Mouse (Mus musculus): ENCODE results near the gene Peli2.
"Not testable (repeated sequence)": the region's sequence is repeated elsewhere in the genome, so short reads cannot be mapped to it uniquely, and the experiment has no call there.

The Peli2 gene

DNA sequence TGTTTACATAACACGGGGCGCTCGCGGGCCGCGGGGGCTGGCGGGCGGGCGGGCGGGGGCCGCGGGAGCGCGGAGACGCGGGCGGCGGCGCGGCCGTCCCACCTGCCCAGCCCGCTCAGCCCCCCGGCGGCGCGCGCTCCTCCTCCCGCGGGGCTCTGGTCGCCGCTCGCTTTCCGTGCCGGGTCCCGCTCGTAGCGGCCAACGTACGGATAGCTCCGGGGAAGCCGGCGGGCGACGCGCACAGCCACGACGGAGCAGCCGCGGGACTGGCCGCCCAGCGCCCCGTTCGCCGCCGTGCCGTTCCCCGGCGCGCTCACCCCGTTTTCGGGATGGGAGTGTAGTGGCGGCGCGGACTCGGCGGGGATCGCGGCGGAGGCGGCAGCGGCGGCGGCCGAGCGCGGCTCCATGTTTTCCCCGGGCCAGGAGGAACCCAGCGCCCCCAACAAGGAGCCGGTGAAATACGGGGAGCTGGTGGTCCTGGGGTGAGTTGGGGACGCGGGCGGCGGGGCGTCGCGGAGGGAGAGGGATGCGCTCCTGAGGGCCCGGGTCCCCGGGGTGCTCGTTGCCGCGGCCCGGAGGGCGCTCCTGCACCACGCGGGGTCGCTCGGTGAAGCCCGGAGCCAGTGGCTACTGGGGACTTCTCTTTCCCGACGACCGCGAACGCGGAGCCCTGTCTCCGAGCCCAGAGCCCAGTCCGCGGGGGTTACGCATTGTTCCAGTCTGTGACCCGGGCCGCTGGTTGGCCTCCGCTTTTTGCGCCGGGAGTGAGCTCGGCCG is at the start of gene Peli2:
Gene Peli2, plus strand, starts transcription at position 72 of the 777 bp plus-strand sequence.
- peak; percentile 61 to 69 for DNase-seq (ENCODE audit: low spot score in 2 of 2)

- no peak for DNase-seq (ENCODE audit: low spot score in 2 of 2)
Observed at GRCm38 (mm10) chr14:48072104-48072503, 48.5 kb upstream of the Peli2 start.

DNA sequence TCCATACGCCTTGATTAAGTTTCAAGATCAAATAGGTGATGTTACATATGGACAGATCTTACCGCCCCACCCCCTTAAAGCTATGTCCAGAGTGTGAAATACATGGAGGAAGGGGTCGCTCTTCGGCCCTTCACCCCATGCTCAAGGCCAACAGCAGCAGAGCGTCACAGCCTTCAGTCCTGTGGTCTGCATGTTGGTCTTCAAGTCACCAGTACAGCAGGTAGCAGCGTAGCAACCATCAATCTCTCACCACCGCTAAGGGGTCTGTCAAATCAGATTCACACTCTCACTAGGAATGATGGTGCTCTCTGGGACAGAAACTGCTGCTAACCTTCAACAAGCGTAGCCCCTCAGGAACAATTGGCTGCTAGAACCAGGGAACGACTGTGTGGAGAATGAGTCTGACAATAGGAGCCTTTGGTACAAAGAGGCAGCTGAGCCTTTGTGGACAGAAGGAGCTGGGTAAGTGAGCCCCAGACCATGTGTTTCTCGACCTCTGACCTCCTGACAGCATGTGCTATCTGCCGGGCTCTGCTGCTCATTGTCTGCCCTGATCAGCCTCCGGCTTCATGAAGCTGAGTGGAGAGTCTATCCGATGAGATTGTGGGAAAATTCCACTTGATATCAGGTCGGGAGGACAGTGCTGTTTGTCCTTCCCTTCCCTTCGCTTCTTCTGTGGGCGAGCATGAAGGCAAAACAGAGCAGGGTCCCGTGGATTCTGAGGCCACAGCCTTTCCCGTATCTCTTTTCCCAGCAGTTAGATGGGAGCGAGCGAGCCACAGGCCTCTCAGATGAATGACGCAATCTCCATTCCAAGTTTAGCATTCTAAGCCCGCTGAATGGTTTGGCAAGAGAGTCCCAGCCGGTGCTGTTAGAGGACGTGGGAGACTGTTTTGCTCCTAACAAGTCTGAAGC is 47.1 kb upstream of the Peli2 start:
- DNase-seq (ENCODE audit: low spot score in 2 of 2), result peak; percentile 60 to 83

DNA sequence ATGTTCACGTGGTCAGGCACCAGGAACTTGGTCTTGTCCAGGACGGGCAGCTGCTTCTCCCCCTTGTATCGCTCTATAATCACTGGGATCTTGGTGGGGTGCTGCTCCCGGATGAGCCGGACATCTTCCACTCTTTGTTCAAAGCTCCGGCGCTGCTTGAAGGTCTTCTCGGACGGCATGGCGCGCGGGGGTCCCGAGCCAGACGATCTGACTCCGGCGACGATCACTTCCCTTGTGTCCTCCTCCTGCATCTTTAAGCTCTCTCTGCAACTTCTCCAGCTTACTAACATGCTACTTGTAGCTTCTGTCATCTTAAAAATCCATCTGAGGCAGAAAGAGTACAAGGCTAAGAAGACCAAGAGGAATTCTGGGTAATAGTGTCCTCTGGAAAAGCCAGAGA is 41.0 kb upstream of the Peli2 start:
- DNase-seq (ENCODE audit: low spot score in 2 of 2), result not testable (repeated sequence)

- DNase-seq (ENCODE audit: low spot score in 2 of 2), result no peak
Observed at GRCm38 (mm10) chr14:48083836-48084812, 36.5 kb upstream of the Peli2 start.

- no peak for DNase-seq (ENCODE audit: low spot score in 2 of 2)
Observed at GRCm38 (mm10) chr14:48086682-48087297, 33.8 kb upstream of the Peli2 start.

- DNase-seq (ENCODE audit: low spot score in 2 of 2), result no peak
Observed at GRCm38 (mm10) chr14:48087298-48087830, 33.3 kb upstream of the Peli2 start.

DNA sequence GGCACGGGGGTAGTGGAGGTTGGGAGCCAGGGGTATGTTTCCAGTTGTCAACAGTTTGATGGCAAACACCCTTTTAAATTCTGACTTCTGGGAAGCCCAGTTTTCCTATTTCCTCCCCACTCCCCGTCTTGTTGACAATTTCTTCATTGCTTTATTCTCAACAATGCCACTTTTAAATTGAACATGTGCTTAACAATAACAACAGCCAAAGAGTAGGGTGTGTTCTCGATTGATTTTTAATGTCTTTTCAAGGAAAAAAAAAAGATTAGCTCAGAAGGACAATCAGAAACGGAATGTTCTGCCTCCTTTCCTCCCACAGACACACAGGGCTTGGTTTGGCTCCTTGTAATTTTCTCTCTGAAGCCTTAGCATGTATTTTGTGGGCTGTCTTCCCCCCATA is 30.2 kb upstream of the Peli2 start:
- no peak for DNase-seq (ENCODE audit: low spot score in 2 of 2)

GRCm38 (mm10) chr14:48091160-48091559 is 29.5 kb upstream of the Peli2 start:
- DNase-seq (ENCODE audit: low spot score in 2 of 2), result no peak

DNA sequence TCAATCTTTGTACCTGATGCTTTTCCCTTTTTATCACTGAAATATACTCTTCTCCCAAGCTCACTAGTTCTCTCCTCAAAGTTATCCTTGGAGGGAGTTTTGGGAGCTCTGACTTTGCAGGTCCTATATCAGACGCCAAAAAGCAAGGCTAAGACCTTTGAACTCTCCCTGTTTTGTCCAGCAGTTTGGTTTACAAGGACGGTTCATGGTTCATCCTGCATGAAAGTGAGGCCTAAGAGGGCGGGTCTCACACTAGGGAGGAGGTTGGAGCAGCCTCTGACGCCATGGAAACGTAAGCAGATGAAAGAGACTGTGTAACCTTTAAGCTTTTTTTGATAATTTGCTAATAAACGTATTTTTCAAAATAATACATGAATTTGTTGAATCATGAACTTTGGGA is 22.4 kb upstream of the Peli2 start:
- no peak for DNase-seq (ENCODE audit: low spot score in 2 of 2)

- DNase-seq (ENCODE audit: low spot score in 2 of 2), result no peak
Observed at GRCm38 (mm10) chr14:48099354-48099753, 21.3 kb upstream of the Peli2 start.

- DNase-seq (ENCODE audit: low spot score in 2 of 2), result no peak
Observed at GRCm38 (mm10) chr14:48106453-48106852, 14.2 kb upstream of the Peli2 start.

DNA sequence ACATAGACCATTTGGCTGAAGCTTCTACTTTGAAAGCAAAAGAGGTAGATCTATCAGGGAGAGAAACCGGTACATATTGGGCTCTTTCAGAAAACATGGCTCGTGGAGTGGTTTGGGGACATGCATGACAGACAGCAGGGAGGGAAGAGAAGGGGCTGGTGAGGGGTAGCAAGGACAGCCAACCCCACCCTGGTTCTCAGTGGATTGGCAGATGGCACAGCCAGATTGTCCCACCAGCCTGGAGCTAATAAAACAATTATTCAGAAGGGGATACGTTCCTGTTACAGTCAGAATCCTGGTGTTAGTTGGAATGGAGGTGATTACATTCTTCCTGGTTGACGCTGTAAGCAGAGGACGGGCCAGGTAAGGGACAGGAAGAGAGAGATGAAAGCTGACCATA is 2.6 kb upstream of the Peli2 start:
- DNase-seq (ENCODE audit: low spot score in 2 of 2), result no peak

- no peak for DNase-seq (ENCODE audit: low spot score in 2 of 2)
Observed at GRCm38 (mm10) chr14:48119012-48119647, 1.5 kb upstream of the Peli2 start.

GRCm38 (mm10) chr14:48119648-48120270 is 864 bp upstream of the Peli2 start:
- DNase-seq (ENCODE audit: low spot score in 2 of 2), result no peak

- no peak for DNase-seq (ENCODE audit: low spot score in 2 of 2)
Observed at GRCm38 (mm10) chr14:48120443-48120751, 226 bp upstream of the Peli2 start.

DNA sequence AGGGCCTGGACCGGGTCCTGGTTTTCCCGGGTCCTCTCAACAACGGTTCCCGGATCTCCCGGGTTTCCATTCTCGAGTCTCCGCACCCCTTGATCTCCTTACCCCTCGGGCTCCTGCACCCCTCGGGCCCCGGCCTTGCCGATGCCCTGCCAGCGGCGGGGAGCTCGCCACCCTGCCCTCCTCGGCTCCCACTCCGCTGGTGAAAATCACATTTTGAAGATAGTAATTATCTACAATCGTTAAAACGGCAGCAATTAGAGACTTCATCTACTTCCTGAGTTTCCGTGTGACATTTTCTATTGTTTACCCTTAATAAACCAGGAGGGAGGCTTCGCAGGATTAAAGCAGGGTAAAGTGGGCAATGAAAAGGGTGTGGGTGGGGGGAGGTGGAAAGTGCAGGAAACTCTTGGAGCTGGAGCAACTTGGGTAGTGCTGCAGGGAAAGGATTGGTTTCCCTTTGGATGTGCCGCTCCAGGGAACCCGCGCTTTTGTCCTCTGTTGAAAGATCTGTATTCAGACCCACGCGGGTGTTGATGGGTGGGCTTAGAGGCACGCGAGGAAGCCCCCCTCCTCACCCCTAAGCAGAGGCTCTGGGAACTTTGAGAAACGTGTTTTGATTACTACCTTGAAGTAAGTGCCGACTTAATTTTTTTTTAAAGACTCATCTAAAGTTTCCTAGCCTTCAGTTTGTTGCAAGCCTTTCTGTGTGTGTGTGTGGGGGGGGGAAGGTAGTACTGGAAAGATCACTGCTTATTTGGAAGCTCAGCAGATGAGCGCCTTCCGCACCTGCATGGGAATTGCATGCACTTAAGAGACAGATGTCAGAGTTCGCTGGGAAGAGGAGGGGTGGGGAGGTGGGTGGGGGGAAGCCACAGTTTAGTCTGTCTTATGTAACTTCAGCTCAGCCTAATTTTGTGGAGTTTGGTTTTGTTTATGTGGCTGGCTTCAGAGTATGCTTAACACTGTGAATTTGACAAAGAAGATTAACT is 1.2 kb downstream of the Peli2 start:
- peak in 1 of 2 experiments; percentile 37 for DNase-seq (ENCODE audit: low spot score in 2 of 2)

DNA sequence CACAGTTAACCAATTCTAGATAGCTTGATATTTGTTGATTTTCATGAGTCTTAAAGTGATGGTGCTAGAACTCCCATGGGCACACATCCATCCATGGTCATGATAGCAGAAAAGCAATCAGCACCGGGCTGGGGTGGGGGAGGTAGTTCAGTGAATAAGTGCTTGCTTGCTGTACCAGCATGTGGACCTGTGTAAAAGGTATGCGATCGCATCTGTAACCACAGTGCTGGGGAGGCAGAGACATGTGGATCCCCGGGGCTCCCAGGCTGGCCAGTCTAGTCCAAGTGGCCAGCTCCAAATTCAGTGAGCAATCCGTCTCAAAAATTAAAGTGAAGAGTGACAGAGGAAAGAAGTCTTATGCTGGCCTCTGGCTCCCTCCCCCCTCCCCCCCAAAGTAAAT is 3.4 kb downstream of the Peli2 start:
- no peak for DNase-seq (ENCODE audit: low spot score in 2 of 2)

DNA sequence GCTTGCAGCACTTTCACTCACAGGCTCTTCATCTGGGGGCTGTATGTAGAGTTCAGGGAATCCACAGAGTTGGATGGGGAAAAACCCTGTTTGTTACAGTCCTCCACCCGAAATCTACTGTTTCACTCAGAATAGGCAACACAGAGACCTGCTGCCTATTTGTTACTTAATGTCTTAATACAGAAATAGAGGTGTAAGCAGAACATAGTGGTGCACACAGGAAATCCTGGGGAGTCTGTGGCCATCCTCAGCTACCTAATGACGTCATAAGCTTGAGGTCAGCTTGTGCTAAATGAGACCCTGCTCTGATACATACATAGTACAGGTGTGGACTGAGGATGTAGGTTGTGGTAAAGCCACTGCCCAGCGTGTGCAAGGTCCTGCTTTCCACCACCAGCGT is 4.2 kb downstream of the Peli2 start:
- DNase-seq (ENCODE audit: low spot score in 2 of 2), result no peak
